ENCODE assay signal across 18 mouse cellular contexts in the genomic region with DNA sequence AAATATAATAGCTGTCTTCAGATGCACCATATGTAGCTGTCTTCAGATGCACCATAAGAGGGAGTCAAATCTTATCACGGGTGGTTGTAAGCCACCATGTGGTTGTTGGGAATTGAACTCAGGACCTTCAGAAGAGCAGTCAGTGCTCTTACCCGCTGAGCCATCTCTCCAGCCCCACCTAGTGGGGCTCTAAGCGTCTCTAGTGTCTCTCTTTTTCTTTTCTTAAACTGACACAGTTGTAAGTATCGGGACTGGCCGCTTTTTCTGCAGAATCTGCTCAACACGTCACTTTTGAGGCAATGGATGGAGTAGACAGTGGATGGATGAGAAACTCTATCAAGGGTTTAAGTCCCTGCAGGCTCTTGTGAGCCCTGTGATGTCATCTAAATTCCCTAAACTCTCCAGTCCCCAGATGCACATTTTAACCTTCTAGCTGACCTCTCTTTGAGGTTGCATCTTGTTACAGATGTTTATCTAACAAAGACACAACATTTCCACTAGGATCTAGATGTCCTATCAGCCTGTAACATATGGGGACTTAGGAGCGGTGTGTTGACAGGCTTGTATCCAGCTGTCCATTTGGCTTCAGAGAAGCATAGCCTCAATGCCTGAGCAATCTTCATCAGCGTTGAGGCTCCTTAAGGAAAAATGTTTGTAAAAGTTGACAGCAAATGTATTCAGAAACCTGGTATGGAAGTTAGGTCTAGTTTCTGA.
DNase-seq lines count a peak whose midpoint lies in the region; ATAC-seq and TF ChIP-seq lines count a peak whose summit lies in the region.
"Had no signal": no experiment of that assay in that cellular context is flagged by ENCODE, and none has a peak within 500 bp of the region (broad histone marks: within the 10 kb centered on the region; RNA-seq: fewer than 3 reads in every experiment).

No protein-coding gene starts in this region.

- no peak overlapping the region for H3K9ac ChIP-seq in forebrain, postnatal 0 days
- H3K9ac ChIP-seq in forebrain, embryonic 13.5 days: no peak overlapping the region
- H3K9ac ChIP-seq in stomach, postnatal 0 days (ENCODE audit: low read length): no peak overlapping the region
- H3K9ac ChIP-seq: heart, embryonic 13.5 days; hindbrain, embryonic 12.5 days; midbrain, embryonic 13.5 days; neural tube, embryonic 12.5 days had no signal

- 0 out of 2 replicates have a peak, but pooled peaks have one; percentile 5 for ATAC-seq in forebrain, postnatal 0 days
- no peak for ATAC-seq in forebrain, embryonic 13.5 days
- no peak for ATAC-seq in stomach, postnatal 0 days (ENCODE audit: low FRiP score, low TSS enrichment)

- peaks cover 18% of the 10 kb centered on the region for H3K36me3 ChIP-seq in forebrain, postnatal 0 days (ENCODE audit: insufficient read depth)
- H3K36me3 ChIP-seq in forebrain, embryonic 13.5 days (ENCODE audit: poor library complexity, severe bottlenecking): peaks cover 5% of the 10 kb centered on the region; the same call in 1 of the 2 replicates
- peaks cover 15% of the 10 kb centered on the region; the same call in 1 of the 2 replicates for H3K36me3 ChIP-seq in E14TG2a.4 (ENCODE audit: insufficient read depth, low read length)
- H3K36me3 ChIP-seq in stomach, postnatal 0 days (ENCODE audit: control insufficient read depth, insufficient read depth, low read length): peaks cover 4% of the 10 kb centered on the region

- no peak overlapping the region for H3K27ac ChIP-seq in forebrain, postnatal 0 days (ENCODE audit: low read depth, low read length)
- H3K27ac ChIP-seq in forebrain, embryonic 13.5 days: no peak overlapping the region
- H3K27ac ChIP-seq in left cerebral cortex, adult 2 months: peak overlapping the region; percentile 25; the same call in 1 of the 2 replicates
- H3K27ac ChIP-seq in stomach, postnatal 0 days (replicated peaks): no peak overlapping the region
- H3K27ac ChIP-seq: heart, adult 2 months; heart, embryonic 13.5 days; hindbrain, embryonic 12.5 days; limb, embryonic 10.5 days; midbrain, embryonic 13.5 days; neural tube, embryonic 12.5 days had no signal

- TF ChIP-seq EP300 in stomach, postnatal 0 days (optimal IDR thresholded peaks at IDR 0.05): no peak

- intact Hi-C loops in left cerebral cortex, adult 2 months (cut with DNase I): no loop called here
- intact Hi-C loops in left cerebral cortex, postnatal 10 days (cut with DNase I): loop anchor here (5.0 kb wide), 1 partner anchor 134 kb away; no protein-coding TSS in a partner anchor

- H3K27me3 ChIP-seq in forebrain, postnatal 0 days (ENCODE audit: insufficient read depth, low read length): no peaks in the 10 kb centered on the region
- no peaks in the 10 kb centered on the region for H3K27me3 ChIP-seq in forebrain, embryonic 13.5 days
- peaks cover 6% of the 10 kb centered on the region; the same call in 1 of the 2 replicates for H3K27me3 ChIP-seq in E14TG2a.4 (ENCODE audit: insufficient read depth, low read length)
- no peaks in the 10 kb centered on the region for H3K27me3 ChIP-seq in stomach, postnatal 0 days (ENCODE audit: control insufficient read depth, insufficient read depth, low read length)
- H3K27me3 ChIP-seq: heart, embryonic 13.5 days; hindbrain, embryonic 12.5 days; midbrain, embryonic 13.5 days; neural tube, embryonic 12.5 days had no signal

- H3K4me2 ChIP-seq in forebrain, postnatal 0 days (ENCODE audit: low read depth): no peak overlapping the region
- no peak overlapping the region for H3K4me2 ChIP-seq in forebrain, embryonic 13.5 days
- H3K4me2 ChIP-seq in stomach, postnatal 0 days (replicated peaks; ENCODE audit: low read depth): no peak overlapping the region
- H3K4me2 ChIP-seq: heart, embryonic 13.5 days; hindbrain, embryonic 12.5 days; midbrain, embryonic 13.5 days; neural tube, embryonic 12.5 days had no signal

- TF ChIP-seq CTCF in forebrain, postnatal 0 days (IDR thresholded peaks at IDR 0.05; ENCODE audit: low read depth): no peak
- TF ChIP-seq CTCF in left cerebral cortex, adult 2 months (IDR thresholded peaks at IDR 0.05): peak; percentile 2; the same call in 1 of the 2 replicates
- 0 out of 2 replicates have a peak, but pooled peaks have one; percentile 2 for TF ChIP-seq CTCF in E14TG2a.4 (conservative IDR thresholded peaks at IDR 0.05; ENCODE audit: low read length)
- TF ChIP-seq CTCF in stomach, postnatal 0 days (IDR thresholded peaks at IDR 0.05; ENCODE audit: low read depth): peak; percentile 21; the same call in 1 of the 2 replicates

- no peaks in the 10 kb centered on the region for H3K4me1 ChIP-seq in forebrain, postnatal 0 days (ENCODE audit: insufficient read depth)
- no peaks in the 10 kb centered on the region for H3K4me1 ChIP-seq in forebrain, embryonic 13.5 days
- H3K4me1 ChIP-seq in E14TG2a.4 (replicated peaks; ENCODE audit: low read depth, low read length): no peaks in the 10 kb centered on the region; the same call in 1 of the 2 replicates
- H3K4me1 ChIP-seq in stomach, postnatal 0 days (replicated peaks; ENCODE audit: control insufficient read depth, insufficient read depth): no peaks in the 10 kb centered on the region
- H3K4me1 ChIP-seq: hindbrain, embryonic 12.5 days; limb, embryonic 10.5 days; midbrain, embryonic 13.5 days; neural tube, embryonic 12.5 days had no signal

- 76% methylated on average over 8 of the region's 8 CpGs for WGBS in forebrain, postnatal 0 days
- WGBS in forebrain, embryonic 13.5 days: 75% methylated on average over 8 of the region's 8 CpGs
- 61% methylated on average over 8 of the region's 8 CpGs for WGBS in stomach, postnatal 0 days

- DNase-seq in forebrain, postnatal 0 days: no peak
- no peak for DNase-seq in left cerebral cortex, adult 2 months (ENCODE audit: extremely low spot score in 1 of 2, low spot score in 2 of 2)
- DNase-seq in left cerebral cortex, postnatal 10 days (ENCODE audit: extremely low spot score in 1 of 2, low spot score in 2 of 2): no peak
- no peak for DNase-seq in stomach, postnatal 0 days (ENCODE audit: low spot score)
- DNase-seq in urinary bladder, postnatal 25 days (ENCODE audit: low spot score): no peak
- DNase-seq: gastrocnemius, postnatal 25 days; liver; right cerebral cortex, postnatal 25 days; spleen, adult 18-20 months had no signal

- no peaks in the 10 kb centered on the region for H3K9me3 ChIP-seq in forebrain, postnatal 0 days (ENCODE audit: low read length)
- H3K9me3 ChIP-seq in forebrain, embryonic 13.5 days (replicated peaks): no peaks in the 10 kb centered on the region
- no peaks in the 10 kb centered on the region for H3K9me3 ChIP-seq in E14TG2a.4 (ENCODE audit: low read length)
- H3K9me3 ChIP-seq in stomach, postnatal 0 days (ENCODE audit: control insufficient read depth, low read length): no peaks in the 10 kb centered on the region
- H3K9me3 ChIP-seq: heart, embryonic 13.5 days; hindbrain, embryonic 12.5 days; limb, embryonic 10.5 days; megakaryocyte, embryonic 14.5 days; midbrain, embryonic 13.5 days; neural tube, embryonic 12.5 days had no signal

- H3K4me3 ChIP-seq in forebrain, postnatal 0 days (ENCODE audit: low read depth, low read length): no peak overlapping the region
- H3K4me3 ChIP-seq in forebrain, embryonic 13.5 days: no peak overlapping the region
- no peak overlapping the region for H3K4me3 ChIP-seq in left cerebral cortex, adult 2 months
- H3K4me3 ChIP-seq in E14TG2a.4 (replicated peaks; ENCODE audit: low read length): no peak overlapping the region
- H3K4me3 ChIP-seq in stomach, postnatal 0 days (ENCODE audit: low read depth, low read length): no peak overlapping the region
- H3K4me3 ChIP-seq: heart, adult 2 months; heart, embryonic 13.5 days; hindbrain, embryonic 12.5 days; limb, embryonic 10.5 days; megakaryocyte, embryonic 14.5 days; midbrain, embryonic 13.5 days; neural tube, embryonic 12.5 days had no signal
